Mouse (Mus musculus): ENCODE results near the gene Cd82. TPM values are rescaled to one million over a fixed set of nuclear protein-coding genes. Genes with fewer than 3 reads are reported as not detected.

Gene Cd82
- polyA plus RNA-seq, 1 experiment from 2014 or later, result 22.2 TPM

- H3K9me3 ChIP-seq (ENCODE audit: low read depth, low read length), result no peaks in the 10 kb centered on the region
- 66% methylated on average over 6 of the region's 6 CpGs for WGBS
- no peaks in the 10 kb centered on the region for H3K27me3 ChIP-seq (ENCODE audit: insufficient read depth, low read length)
- H3K4me2 ChIP-seq, result no peak overlapping the region
- H3K9ac ChIP-seq, result no peak overlapping the region
- H3K27ac ChIP-seq (ENCODE audit: low read depth), result no peak overlapping the region
- ATAC-seq (ENCODE audit: insufficient read depth) (no peak), DNase-seq (no peak)
- no peaks in the 10 kb centered on the region for H3K4me1 ChIP-seq (ENCODE audit: insufficient read depth)
- H3K36me3 ChIP-seq (ENCODE audit: insufficient read depth), result no peaks in the 10 kb centered on the region
- H3K4me3 ChIP-seq (ENCODE audit: low read depth, low read length), result no peak overlapping the region
- no peak for TF ChIP-seq CTCF (IDR thresholded peaks at IDR 0.05; ENCODE audit: low read depth)
Measured at GRCm38 (mm10) chr2:93391198-93391597, 71.7 kb downstream of the Cd82 start.

GRCm38 (mm10) chr2:93390170-93390926 lies 72.6 kb downstream of the Cd82 start:
- Histone ChIP-seq H3K27ac (ENCODE audit: low read depth) (no peak overlapping the region), H3K4me3 (ENCODE audit: low read depth, low read length) (no peak overlapping the region), H3K4me1 (ENCODE audit: insufficient read depth) (no peaks in the 10 kb centered on the region), H3K9me3 (ENCODE audit: low read depth, low read length) (no peaks in the 10 kb centered on the region), H3K27me3 (ENCODE audit: insufficient read depth, low read length) (no peaks in the 10 kb centered on the region), H3K36me3 (ENCODE audit: insufficient read depth) (no peaks in the 10 kb centered on the region), H3K4me2 (no peak overlapping the region), H3K9ac (no peak overlapping the region)
- no peak for TF ChIP-seq CTCF (IDR thresholded peaks at IDR 0.05; ENCODE audit: low read depth)
- DNase-seq (peak; percentile 19), ATAC-seq (ENCODE audit: insufficient read depth) (peak; percentile 58; the same call in 1 of the 2 replicates)
- 28% methylated on average over 11 of the region's 11 CpGs for WGBS

GRCm38 (mm10) chr2:93386958-93387357 lies 76.0 kb downstream of the Cd82 start:
- Histone ChIP-seq H3K9ac (no peak overlapping the region), H3K27me3 (ENCODE audit: insufficient read depth, low read length) (no peaks in the 10 kb centered on the region), H3K4me1 (ENCODE audit: insufficient read depth) (no peaks in the 10 kb centered on the region), H3K4me2 (no peak overlapping the region), H3K9me3 (ENCODE audit: low read depth, low read length) (no peaks in the 10 kb centered on the region), H3K27ac (ENCODE audit: low read depth) (no peak overlapping the region), H3K36me3 (ENCODE audit: insufficient read depth) (no peaks in the 10 kb centered on the region), H3K4me3 (ENCODE audit: low read depth, low read length) (no peak overlapping the region)
- 65% methylated on average over 4 of the region's 4 CpGs for WGBS
- TF ChIP-seq CTCF (IDR thresholded peaks at IDR 0.05; ENCODE audit: low read depth), result no peak
- no peak for ATAC-seq (ENCODE audit: insufficient read depth)
- DNase-seq, result no peak

GRCm38 (mm10) chr2:93383831-93384230 lies 79.1 kb downstream of the Cd82 start:
- no peaks in the 10 kb centered on the region for H3K4me1 ChIP-seq (ENCODE audit: insufficient read depth)
- no peak for TF ChIP-seq CTCF (IDR thresholded peaks at IDR 0.05; ENCODE audit: low read depth)
- ATAC-seq (ENCODE audit: insufficient read depth) (no peak), DNase-seq (no peak)
- no peak overlapping the region for H3K9ac ChIP-seq
- H3K9me3 ChIP-seq (ENCODE audit: low read depth, low read length), result no peaks in the 10 kb centered on the region
- no peak overlapping the region for H3K4me3 ChIP-seq (ENCODE audit: low read depth, low read length)
- WGBS, result 77% methylated on average over 5 of the region's 5 CpGs
- H3K27me3 ChIP-seq (ENCODE audit: insufficient read depth, low read length), result no peaks in the 10 kb centered on the region
- no peak overlapping the region for H3K27ac ChIP-seq (ENCODE audit: low read depth)
- H3K36me3 ChIP-seq (ENCODE audit: insufficient read depth), result no peaks in the 10 kb centered on the region
- no peak overlapping the region for H3K4me2 ChIP-seq

- H3K27ac ChIP-seq (ENCODE audit: low read depth), result no peak overlapping the region
- ATAC-seq (ENCODE audit: insufficient read depth), result peak; percentile 53; the same call in 1 of the 2 replicates
- H3K27me3 ChIP-seq (ENCODE audit: insufficient read depth, low read length), result no peaks in the 10 kb centered on the region
- H3K4me2 ChIP-seq, result no peak overlapping the region
- H3K9me3 ChIP-seq (ENCODE audit: low read depth, low read length), result no peaks in the 10 kb centered on the region
- no peak for TF ChIP-seq CTCF (IDR thresholded peaks at IDR 0.05; ENCODE audit: low read depth)
- H3K36me3 ChIP-seq (ENCODE audit: insufficient read depth), result no peaks in the 10 kb centered on the region
- H3K9ac ChIP-seq, result no peak overlapping the region
- no peak overlapping the region for H3K4me3 ChIP-seq (ENCODE audit: low read depth, low read length)
- DNase-seq, result peak; percentile 46
- no peaks in the 10 kb centered on the region for H3K4me1 ChIP-seq (ENCODE audit: insufficient read depth)
- 27% methylated on average over 2 of the region's 2 CpGs for WGBS
Measured at GRCm38 (mm10) chr2:93380680-93381089, 82.3 kb downstream of the Cd82 start.

GRCm38 (mm10) chr2:93377797-93378196 lies 85.1 kb downstream of the Cd82 start:
- DNase-seq (no peak), ATAC-seq (ENCODE audit: insufficient read depth) (no peak)
- H3K27ac ChIP-seq (ENCODE audit: low read depth), result no peak overlapping the region
- H3K4me1 ChIP-seq (ENCODE audit: insufficient read depth), result no peaks in the 10 kb centered on the region
- no peak overlapping the region for H3K4me2 ChIP-seq
- no peak overlapping the region for H3K9ac ChIP-seq
- no peak overlapping the region for H3K4me3 ChIP-seq (ENCODE audit: low read depth, low read length)
- TF ChIP-seq CTCF (IDR thresholded peaks at IDR 0.05; ENCODE audit: low read depth), result no peak
- H3K9me3 ChIP-seq (ENCODE audit: low read depth, low read length), result no peaks in the 10 kb centered on the region
- no peaks in the 10 kb centered on the region for H3K36me3 ChIP-seq (ENCODE audit: insufficient read depth)
- no peaks in the 10 kb centered on the region for H3K27me3 ChIP-seq (ENCODE audit: insufficient read depth, low read length)
- 56% methylated on average over 15 of the region's 15 CpGs for WGBS

- no peak for TF ChIP-seq CTCF (IDR thresholded peaks at IDR 0.05; ENCODE audit: low read depth)
- Histone ChIP-seq H3K36me3 (ENCODE audit: insufficient read depth) (no peaks in the 10 kb centered on the region), H3K4me1 (ENCODE audit: insufficient read depth) (no peaks in the 10 kb centered on the region), H3K9me3 (ENCODE audit: low read depth, low read length) (no peaks in the 10 kb centered on the region), H3K4me2 (no peak overlapping the region), H3K27me3 (ENCODE audit: insufficient read depth, low read length) (no peaks in the 10 kb centered on the region), H3K4me3 (ENCODE audit: low read depth, low read length) (no peak overlapping the region), H3K27ac (ENCODE audit: low read depth) (no peak overlapping the region), H3K9ac (no peak overlapping the region)
- ATAC-seq (ENCODE audit: insufficient read depth) (no peak), DNase-seq (no peak)
- WGBS, result 91% methylated on average over 3 of the region's 3 CpGs
Measured at GRCm38 (mm10) chr2:93377157-93377556, 85.8 kb downstream of the Cd82 start.
